8 mouse cellular contexts compared by ENCODE assay signal in genomic region chr12:80197343-80197742, GRCm38 (mm10).
DNase-seq lines count a peak whose midpoint lies in the region; ATAC-seq and TF ChIP-seq lines count a peak whose summit lies in the region.

No protein-coding gene starts in this region.

- peak; percentile 89 for TF ChIP-seq CTCF in lung, adult 2 months (IDR thresholded peaks at IDR 0.05; ENCODE audit: insufficient read depth, low read length)

- H3K27me3 ChIP-seq in forebrain, embryonic 11.5 days (ENCODE audit: control insufficient read depth, insufficient read depth, low read length): no peaks in the 10 kb centered on the region
- no peaks in the 10 kb centered on the region for H3K27me3 ChIP-seq in forebrain, embryonic 16.5 days (replicated peaks; ENCODE audit: control insufficient read depth, insufficient read depth, low read length)

- no peak overlapping the region for H3K4me2 ChIP-seq in forebrain, embryonic 11.5 days (ENCODE audit: low read depth, low read length, severe bottlenecking)
- no peak overlapping the region for H3K4me2 ChIP-seq in forebrain, embryonic 16.5 days (ENCODE audit: low read length)

- H3K4me3 ChIP-seq in forebrain, embryonic 11.5 days (ENCODE audit: low read depth, low read length): no peak overlapping the region
- no peak overlapping the region for H3K4me3 ChIP-seq in forebrain, embryonic 16.5 days (replicated peaks; ENCODE audit: low read length)
- no peak overlapping the region for H3K4me3 ChIP-seq in lung, adult 2 months (replicated peaks; ENCODE audit: extremely low read depth, low read depth, low read length)

- H3K36me3 ChIP-seq in forebrain, embryonic 11.5 days (ENCODE audit: control insufficient read depth, insufficient read depth, low read length): no peaks in the 10 kb centered on the region; the same call in 1 of the 2 replicates
- no peaks in the 10 kb centered on the region; the same call in 1 of the 2 replicates for H3K36me3 ChIP-seq in forebrain, embryonic 16.5 days (ENCODE audit: control insufficient read depth, insufficient read depth)

- 75% methylated on average over 10 of the region's 10 CpGs for WGBS in forebrain, embryonic 11.5 days
- WGBS in forebrain, embryonic 16.5 days: 79% methylated on average over 10 of the region's 10 CpGs
- 76% methylated on average over 10 of the region's 10 CpGs for WGBS in lung, adult 2 months

- H3K9ac ChIP-seq in forebrain, embryonic 11.5 days (ENCODE audit: low read length): no peak overlapping the region
- no peak overlapping the region for H3K9ac ChIP-seq in forebrain, embryonic 16.5 days (replicated peaks; ENCODE audit: low read depth, low read length)

- peak; percentile 87 for DNase-seq in forebrain, embryonic 11.5 days (ENCODE audit: low spot score)
- DNase-seq in right cerebral cortex, postnatal 14 days: peak; percentile 42
- DNase-seq in right cerebral cortex, adult 18-20 months: no peak
- DNase-seq in c-Kit-positive CD71-positive TER-119-negative erythroid progenitor cells, embryonic 14.5 days (ENCODE audit: low read depth): peak; percentile 44
- DNase-seq in lung, adult 2 months: no peak
- peak; percentile 13 to 24 for DNase-seq in spleen, postnatal 36 days (ENCODE audit: low spot score in 2 of 2)

- ATAC-seq in forebrain, embryonic 11.5 days (replicated peaks; ENCODE audit: low FRiP score): no peak; the same call in 1 of the 2 replicates
- ATAC-seq in forebrain, embryonic 16.5 days: no peak
- peak; percentile 67 to 72; a peak in 3 of 4 replicates for ATAC-seq in hematopoietic stem cell, adult 5-6 weeks (replicated peaks in 1 of 2; ENCODE audit: insufficient read depth in 1 of 2, low FRiP score in 2 of 2, low TSS enrichment in 1 of 2, low read depth in 1 of 2, poor library complexity in 2 of 2, severe bottlenecking in 2 of 2)

- no peaks in the 10 kb centered on the region; the same call in 1 of the 2 replicates for H3K9me3 ChIP-seq in forebrain, embryonic 11.5 days (ENCODE audit: control insufficient read depth, low read length)
- no peaks in the 10 kb centered on the region for H3K9me3 ChIP-seq in forebrain, embryonic 16.5 days (ENCODE audit: control insufficient read depth, low read length)

- TF ChIP-seq POLR2A in lung, adult 2 months (IDR thresholded peaks at IDR 0.05; ENCODE audit: borderline replicate concordance, extremely low read depth, low read depth, low read length): no peak

- H3K27ac ChIP-seq in forebrain, embryonic 11.5 days (ENCODE audit: low read depth, low read length): no peak overlapping the region
- no peak overlapping the region for H3K27ac ChIP-seq in forebrain, embryonic 16.5 days (ENCODE audit: low read length)

- H3K4me1 ChIP-seq in forebrain, embryonic 11.5 days (replicated peaks; ENCODE audit: control insufficient read depth, insufficient read depth, low read length): no peaks in the 10 kb centered on the region
- no peaks in the 10 kb centered on the region for H3K4me1 ChIP-seq in forebrain, embryonic 16.5 days (replicated peaks; ENCODE audit: control insufficient read depth, insufficient read depth, low read length)
- H3K4me1 ChIP-seq in lung, adult 2 months (ENCODE audit: control insufficient read depth, insufficient read depth, low read length): no peaks in the 10 kb centered on the region

Comparison
In these comparisons a context has a peak if more than half of its experiments do, and no peak if none do; other contexts are left out.
1. DNase-seq: peak in forebrain, embryonic 11.5 days (single experiment), right cerebral cortex, postnatal 14 days (single experiment), c-Kit-positive CD71-positive TER-119-negative erythroid progenitor cells, embryonic 14.5 days (single experiment) and spleen, postnatal 36 days (2 of 2); none in right cerebral cortex, adult 18-20 months (single experiment) and lung, adult 2 months (single experiment).
2. ATAC-seq: peak in hematopoietic stem cell, adult 5-6 weeks (2 of 2); none in forebrain, embryonic 11.5 days (single experiment) and forebrain, embryonic 16.5 days (single experiment).